19 mouse cellular contexts compared by ENCODE assay signal in genomic region chr11:7765303-7765702, GRCm38 (mm10).
"Had no signal": no experiment of that assay in that cellular context is flagged by ENCODE, and none has a peak within 500 bp of the region (broad histone marks: within the 10 kb centered on the region; RNA-seq: fewer than 3 reads in every experiment).

No protein-coding gene starts in this region.

- H3K9me3 ChIP-seq: midbrain, embryonic 12.5 days; midbrain, embryonic 15.5 days; neural tube, embryonic 12.5 days; neural tube, embryonic 15.5 days had no signal

- H3K4me2 ChIP-seq: liver, embryonic 11.5 days; midbrain, embryonic 12.5 days; midbrain, embryonic 15.5 days; neural tube, embryonic 12.5 days; neural tube, embryonic 15.5 days had no signal

- H3K27me3 ChIP-seq: midbrain, embryonic 12.5 days; midbrain, embryonic 15.5 days; neural tube, embryonic 12.5 days; neural tube, embryonic 15.5 days had no signal

- ATAC-seq: midbrain, embryonic 15.5 days had no signal

- H3K9ac ChIP-seq: liver, embryonic 14.5 days; midbrain, embryonic 12.5 days; midbrain, embryonic 15.5 days; neural tube, embryonic 12.5 days; neural tube, embryonic 15.5 days had no signal

- DNase-seq: kidney, adult 18-20 months; kidney, postnatal 10 days; kidney, postnatal 36 days; layer of hippocampus, postnatal 36 days; lung, adult 2 months; lung, postnatal 14 days; lung, postnatal 4 days; right cerebral cortex, adult 18-20 months; right cerebral cortex, postnatal 14 days; right cerebral cortex, postnatal 4 days; thymus, postnatal 36 days had no signal

- H3K4me1 ChIP-seq: midbrain, embryonic 12.5 days; midbrain, embryonic 15.5 days; neural tube, embryonic 12.5 days; neural tube, embryonic 15.5 days had no signal

- H3K27ac ChIP-seq: left cerebral cortex, adult 2 months; liver, embryonic 14.5 days; midbrain, embryonic 12.5 days; midbrain, embryonic 15.5 days; neural tube, embryonic 12.5 days; neural tube, embryonic 15.5 days; stomach, postnatal 0 days had no signal

- H3K4me3 ChIP-seq: left cerebral cortex, adult 2 months; midbrain, embryonic 12.5 days; midbrain, embryonic 15.5 days; neural tube, embryonic 12.5 days; neural tube, embryonic 15.5 days had no signal

- H3K36me3 ChIP-seq: midbrain, embryonic 12.5 days; midbrain, embryonic 15.5 days; neural tube, embryonic 12.5 days; neural tube, embryonic 15.5 days had no signal
